Mouse (Mus musculus): Measurements from ENCODE around the gene Nfatc4.

Gene Nfatc4

DNA sequence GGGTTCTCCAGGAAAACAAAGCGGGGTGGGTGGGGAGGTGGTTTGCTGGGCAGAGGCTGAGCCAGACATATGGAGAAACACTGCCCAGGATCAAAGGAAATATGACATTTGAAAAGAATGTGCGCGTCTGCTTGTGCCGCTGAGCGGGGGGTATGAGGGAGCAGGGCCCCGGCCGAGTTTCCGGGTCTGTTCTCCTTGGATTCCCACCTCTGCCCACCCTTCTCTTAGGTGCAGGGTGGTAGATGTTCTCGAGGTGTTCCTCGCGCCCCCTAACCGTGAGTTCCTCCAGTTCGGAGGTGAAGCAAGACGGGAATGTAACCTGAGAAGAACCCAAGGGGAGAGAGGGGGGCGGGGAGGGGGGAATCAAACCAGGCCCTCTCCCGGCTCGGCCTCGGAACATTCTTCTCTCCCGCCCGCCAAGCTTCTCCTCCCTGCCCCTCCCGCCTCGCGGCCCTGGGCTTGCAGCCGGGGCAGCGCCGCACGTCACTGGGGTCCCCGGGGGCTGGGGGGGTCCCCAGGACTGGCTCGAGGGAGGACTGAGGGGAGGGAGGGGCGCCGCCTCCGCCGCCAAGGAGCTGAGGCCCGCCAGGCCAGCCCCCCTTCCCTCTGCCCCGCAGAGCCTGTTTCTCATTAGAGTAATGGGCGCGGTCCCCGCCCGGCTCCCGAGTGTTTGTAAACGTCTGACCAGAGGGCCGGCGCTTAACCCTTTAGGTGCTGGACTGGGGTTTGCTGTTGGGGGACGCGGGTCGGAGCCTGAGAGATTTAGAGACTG, at the start of gene Nfatc4:
Gene Nfatc4 (plus strand): TSS at position 154 of the 772 bp plus-strand sequence.
- no peak for DNase-seq

- no peak for DNase-seq
Measured at GRCm38 (mm10) chr14:55776711-55777110, 46.2 kb upstream of the Nfatc4 start.

DNA sequence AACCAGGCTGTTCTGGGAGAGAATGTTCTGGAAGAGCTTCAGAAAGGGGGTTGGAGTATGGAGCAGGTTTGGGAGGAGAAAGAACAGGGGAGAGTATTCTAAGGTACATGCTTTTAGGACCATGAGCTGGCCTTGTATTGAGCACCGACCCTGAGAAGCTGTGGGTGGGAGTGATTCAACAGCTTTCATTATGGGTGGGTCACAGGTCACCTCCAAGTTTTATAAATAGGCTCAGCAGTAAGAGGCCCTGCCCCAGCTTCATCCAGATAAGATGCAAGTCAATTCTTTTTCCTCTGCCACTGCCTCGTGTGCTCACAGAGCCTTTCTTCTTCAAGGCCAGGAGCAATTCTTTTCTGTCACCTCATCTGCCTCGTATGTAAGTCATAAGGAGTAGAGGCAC, 45.8 kb upstream of the Nfatc4 start:
- no peak for DNase-seq

GRCm38 (mm10) chr14:55777806-55778205, 45.1 kb upstream of the Nfatc4 start:
- no peak for DNase-seq

DNA sequence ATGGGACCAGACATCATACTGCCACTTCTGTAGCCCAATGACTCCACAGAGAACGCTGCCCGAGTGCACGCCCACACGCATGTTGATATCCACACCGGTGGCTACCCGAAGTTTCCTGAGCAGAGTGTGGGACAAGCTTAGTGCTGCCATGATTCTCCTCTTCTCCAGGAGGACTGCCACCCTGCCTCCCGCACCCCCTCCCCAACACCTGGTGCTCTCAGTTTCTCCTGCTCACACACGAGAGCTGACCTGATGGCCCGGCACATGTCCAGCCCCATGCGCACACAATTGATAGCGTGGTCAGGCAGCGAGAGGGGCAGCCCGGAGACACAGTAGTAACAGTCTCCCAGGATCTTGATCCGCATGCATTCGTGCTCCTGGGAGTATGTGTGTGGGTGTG, 44.3 kb upstream of the Nfatc4 start:
- no peak for DNase-seq

DNA sequence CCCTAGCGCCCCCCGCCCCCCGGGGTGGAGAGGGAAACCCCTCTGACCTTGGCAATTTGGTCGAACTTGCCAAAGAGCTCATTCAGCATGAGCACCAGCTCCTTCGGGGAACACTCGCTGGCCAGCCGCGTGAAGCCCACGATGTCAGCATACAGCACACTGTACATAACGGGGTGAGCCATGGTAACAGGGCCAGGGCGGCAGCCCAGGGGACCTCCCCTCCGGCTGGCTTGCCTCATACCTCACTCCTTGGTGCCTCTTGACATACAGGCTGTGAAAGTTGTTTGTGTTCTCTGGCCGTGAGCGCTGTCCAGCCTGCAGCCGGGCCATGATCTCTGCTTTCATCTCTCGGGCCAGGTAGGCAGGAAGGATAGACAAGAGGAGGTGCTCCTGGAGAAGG, 43.3 kb upstream of the Nfatc4 start:
- DNase-seq, result no peak

DNA sequence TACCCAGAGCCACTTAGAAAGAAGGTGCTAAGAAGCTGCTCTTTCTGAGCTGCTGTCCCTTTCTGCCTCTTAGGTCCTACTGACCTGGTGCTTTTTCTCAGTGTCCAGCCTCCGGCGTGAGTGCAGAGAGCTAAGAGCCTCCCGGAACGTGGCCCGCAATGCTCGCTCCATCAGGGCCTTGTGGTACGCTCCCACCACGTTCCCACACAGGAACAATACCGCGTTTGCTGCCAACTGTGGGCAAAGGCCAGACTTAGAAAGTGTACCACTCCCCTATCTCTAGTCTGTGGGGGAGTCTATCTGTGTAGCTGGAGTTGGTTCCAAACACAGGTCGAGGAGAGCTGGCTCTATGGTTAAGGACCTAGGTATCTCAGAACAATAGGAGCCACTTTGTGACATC, 42.2 kb upstream of the Nfatc4 start:
- no peak for DNase-seq

- DNase-seq, result peak; percentile 40
Measured at GRCm38 (mm10) chr14:55781310-55781709, 41.6 kb upstream of the Nfatc4 start.

GRCm38 (mm10) chr14:55782361-55782960, 40.5 kb upstream of the Nfatc4 start:
- DNase-seq, result no peak

GRCm38 (mm10) chr14:55783171-55783957, 39.6 kb upstream of the Nfatc4 start:
- DNase-seq, result no peak

GRCm38 (mm10) chr14:55783958-55784235, 39.0 kb upstream of the Nfatc4 start, which contains the start of gene Adcy4:
Gene Adcy4, minus strand, starts transcription at chr14:55784095.
- no peak for DNase-seq

DNA sequence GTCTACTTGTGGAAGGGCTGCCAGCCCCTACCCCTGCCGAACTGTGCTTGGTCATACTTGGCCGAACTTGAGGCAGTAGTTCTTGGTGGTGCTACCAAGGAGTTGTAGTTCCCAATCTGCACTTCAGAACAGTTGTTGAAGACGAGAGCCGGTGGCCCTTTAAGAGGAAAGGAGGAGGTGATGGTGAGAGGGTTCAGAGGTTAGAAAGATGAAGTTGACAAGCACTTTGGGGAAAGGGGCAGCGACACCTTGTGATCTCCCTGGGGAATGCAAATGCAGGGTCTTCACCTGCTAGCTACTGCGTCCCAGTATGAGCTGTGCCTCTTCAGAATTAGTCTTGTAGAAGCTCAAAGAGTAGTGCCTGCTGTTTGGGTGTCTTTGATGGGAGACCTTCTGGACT, 37.7 kb upstream of the Nfatc4 start:
- no peak for DNase-seq

- no peak for DNase-seq
Measured at GRCm38 (mm10) chr14:55787731-55788130, 35.2 kb upstream of the Nfatc4 start.

DNA sequence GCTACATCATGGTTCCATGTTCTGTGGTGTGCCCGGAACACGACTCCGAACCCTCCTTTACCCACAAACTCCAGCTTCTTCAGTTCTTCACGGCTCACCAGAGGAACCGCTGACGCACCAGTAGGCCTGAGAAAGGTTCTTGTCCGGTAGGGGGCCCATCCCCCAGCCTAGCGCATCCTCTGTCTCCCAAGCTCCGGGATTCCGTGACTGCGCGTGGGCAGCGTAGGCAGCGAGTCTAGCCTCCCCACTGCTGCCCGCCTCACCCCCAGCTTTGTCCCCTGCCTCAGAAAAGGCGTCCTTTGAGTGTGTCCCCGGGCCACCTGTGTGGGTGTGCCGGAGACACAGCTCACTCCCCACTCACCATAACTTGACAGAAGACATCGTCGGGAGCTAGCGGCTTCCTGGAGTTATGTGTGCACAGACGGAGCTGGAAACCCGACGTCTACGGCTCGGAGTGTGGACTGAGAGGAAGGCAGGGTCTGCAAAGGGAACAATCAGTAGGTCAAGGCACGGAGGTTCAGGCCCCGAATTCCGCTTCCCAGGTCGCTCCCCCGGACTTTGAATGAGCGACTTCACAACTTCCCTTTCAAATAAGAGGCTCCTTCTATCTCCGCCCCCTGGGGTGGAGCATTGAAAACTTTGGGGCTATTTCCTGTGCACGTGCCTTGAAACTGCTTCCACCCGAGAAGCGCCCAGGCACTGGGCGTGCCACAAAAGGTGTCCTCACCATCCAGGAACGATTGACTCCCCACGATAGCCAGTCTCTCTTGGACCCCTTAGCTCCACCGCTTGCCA, 34.5 kb upstream of the Nfatc4 start, which contains the start of gene Ripk3:
Gene Ripk3 (minus strand): TSS at position 610 of the 795 bp plus-strand sequence.
- DNase-seq, result no peak

- no peak for DNase-seq
Measured at GRCm38 (mm10) chr14:55793461-55793860, 29.5 kb upstream of the Nfatc4 start.

- DNase-seq, result no peak
Measured at GRCm38 (mm10) chr14:55793946-55794345, 29.0 kb upstream of the Nfatc4 start.

- no peak for DNase-seq
Measured at GRCm38 (mm10) chr14:55795380-55796163, 27.4 kb upstream of the Nfatc4 start.

GRCm38 (mm10) chr14:55814885-55815284, 8.1 kb upstream of the Nfatc4 start:
- peak; percentile 33 for DNase-seq

DNA sequence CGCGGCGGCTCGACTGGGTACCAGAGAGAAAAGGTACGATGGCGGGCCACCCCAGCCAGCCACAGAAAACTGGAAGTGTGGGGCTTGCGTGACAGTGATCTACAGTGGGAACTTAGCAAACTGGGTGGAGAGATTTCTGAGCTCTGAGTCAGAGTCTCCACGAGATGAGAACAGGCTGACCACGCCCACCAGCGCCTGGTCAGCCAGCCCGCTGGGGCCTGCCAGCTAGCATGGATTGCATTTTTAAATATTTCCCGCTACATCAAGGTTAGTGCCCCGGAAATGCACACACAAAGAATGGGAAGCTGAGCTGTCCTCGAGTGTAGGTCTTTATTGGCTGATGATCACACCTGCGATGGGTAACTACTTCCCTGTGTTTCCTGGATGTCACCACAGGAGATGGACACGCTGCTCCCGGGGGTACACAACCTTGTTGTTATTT, 7.6 kb upstream of the Nfatc4 start:
- DNase-seq, result no peak

GRCm38 (mm10) chr14:55819845-55820405, 3.0 kb upstream of the Nfatc4 start:
- no peak for DNase-seq

GRCm38 (mm10) chr14:55820576-55820975, 2.4 kb upstream of the Nfatc4 start:
- no peak for DNase-seq
